Mouse (Mus musculus) right cerebral cortex, postnatal 10 days (tissue): Measurements from ENCODE around the gene Fuca1.
"Not testable (repeated sequence)": the region's sequence is repeated elsewhere in the genome, so short reads cannot be mapped to it uniquely, and the experiment has no call there.

Experiments used
- DNase-seq, 2 experiments: peaks; one replicate each; pipeline ENCODE4 v3.0.0; 2021; ENCODE audit warnings: low spot score in 2 of 2

Fuca1 gene

GRCm38 (mm10) chr4:135924418-135924817 lies 3.9 kb downstream of the Fuca1 start:
- no peak for DNase-seq

DNA sequence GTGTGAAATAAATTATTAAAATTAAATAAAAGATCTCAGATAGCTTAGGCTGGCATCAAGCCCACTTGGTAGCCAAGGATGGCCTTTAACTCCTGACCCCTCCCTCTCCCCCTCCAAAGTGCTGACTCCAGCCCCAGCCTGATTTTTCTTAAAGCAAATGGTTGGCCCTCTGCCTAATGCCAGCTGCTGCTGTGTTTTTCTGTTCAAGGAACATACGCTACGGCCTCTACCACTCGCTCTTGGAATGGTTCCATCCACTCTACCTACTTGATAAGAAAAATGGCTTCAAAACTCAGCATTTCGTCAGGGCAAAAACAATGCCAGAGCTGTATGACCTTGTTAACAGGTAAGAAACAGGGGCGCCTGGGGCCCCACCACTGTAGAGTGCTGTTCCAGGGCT lies 4.8 kb downstream of the Fuca1 start:
- DNase-seq: no peak

DNA sequence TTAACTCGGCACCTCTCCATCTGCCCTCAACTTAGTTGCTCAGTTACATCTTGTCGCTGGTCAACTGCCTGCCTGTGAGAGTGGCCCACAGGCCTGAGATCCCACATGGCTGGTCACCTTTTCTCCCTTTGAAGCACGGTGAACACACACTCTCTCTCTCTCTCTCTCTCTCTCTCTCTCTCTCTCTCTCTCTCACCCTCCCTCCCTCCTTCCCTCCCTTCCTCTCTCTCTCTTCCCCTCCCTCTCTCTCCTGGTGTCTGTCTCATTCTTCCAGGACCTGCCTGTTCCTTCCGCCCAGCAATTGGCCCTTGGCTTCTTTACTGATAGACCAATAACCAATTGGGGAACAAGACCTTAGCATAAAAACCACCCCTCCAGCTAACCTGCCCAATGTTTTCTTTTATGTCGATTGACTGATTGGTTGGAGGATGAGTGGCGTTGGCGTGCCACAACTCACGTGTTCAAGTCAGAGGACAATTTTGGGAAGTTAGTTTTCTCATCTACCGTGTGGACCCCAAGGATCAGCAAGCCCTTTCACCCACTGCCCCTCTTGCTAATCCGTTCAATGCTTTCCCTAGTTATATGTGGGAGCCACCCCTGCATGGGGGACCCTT lies 5.8 kb downstream of the Fuca1 start:
- DNase-seq: no peak

DNA sequence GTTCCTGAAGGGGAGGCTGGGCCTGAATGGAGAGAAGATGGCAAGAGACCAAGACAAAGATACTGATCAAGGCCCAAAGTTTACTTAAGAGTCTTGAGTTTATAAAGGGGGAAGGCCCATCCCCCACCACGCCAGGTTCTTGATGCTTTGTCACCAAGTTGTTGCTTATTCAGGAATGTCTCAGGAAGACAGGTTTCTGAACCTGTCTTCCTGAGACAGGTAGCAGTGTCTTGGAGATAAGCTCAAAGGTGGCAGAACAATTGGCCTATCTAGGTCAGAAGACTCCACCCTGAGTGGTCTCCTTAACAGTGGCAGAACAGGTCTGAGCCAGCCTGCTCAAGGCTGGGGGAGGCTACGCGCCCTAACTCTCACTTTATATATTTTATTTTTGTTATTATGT lies 6.3 kb downstream of the Fuca1 start:
- DNase-seq: no peak

DNA sequence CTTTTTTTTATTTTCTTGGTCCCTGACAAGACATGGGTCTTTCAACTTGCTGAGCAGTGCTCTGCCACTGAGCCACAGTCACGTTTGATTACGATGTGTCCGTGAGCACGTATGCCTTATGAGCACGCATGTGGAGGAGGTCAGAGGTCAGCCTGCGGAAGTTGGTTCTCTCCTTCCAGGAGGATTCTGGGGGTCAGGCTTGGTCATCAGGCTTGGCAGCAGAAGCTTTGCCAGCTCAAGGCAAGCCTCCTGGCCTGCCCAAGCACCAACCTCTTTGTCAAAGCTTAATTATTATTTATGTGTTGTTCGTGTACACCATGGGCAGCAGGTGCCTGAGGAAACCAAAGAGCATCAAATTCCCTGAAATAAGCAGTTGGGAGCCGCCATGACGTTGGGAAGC lies 7.8 kb downstream of the Fuca1 start:
- DNase-seq: no peak

DNA sequence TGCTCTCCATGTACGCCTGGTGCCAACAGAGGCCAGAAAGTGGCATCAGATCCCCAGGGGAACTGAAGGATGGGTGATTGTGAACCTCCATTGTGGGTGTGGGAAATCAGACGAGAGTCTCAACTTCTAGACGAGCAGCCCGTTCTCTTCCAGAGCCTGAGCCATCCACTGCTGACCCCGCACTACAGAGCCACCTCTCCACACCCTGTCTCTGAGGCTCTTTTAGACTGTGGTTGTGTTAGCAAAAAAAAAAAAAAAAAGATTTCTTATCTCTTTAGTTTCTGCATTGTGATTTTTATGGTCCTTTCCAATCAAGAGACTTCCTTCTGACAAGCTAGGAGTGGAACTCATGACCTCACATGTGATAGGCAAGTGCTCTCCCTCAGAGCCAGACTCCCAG lies 8.9 kb downstream of the Fuca1 start:
- DNase-seq: no peak

DNA sequence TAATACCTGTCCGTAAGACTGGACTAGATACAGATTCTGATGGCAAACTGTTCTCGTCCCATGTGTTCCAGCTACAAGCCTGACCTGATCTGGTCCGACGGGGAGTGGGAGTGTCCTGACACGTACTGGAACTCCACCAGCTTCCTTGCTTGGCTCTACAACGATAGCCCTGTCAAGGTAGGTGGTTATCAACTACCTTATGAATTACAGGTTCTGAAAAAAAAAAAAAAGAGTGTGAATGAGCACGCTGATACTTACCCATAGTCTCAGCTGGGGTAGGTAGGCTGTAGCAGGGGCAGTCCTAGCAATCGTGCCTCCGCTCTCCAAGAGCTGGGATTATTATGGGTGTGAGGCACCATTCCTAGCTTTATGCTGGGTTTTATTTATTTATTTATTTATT lies 9.3 kb downstream of the Fuca1 start:
- DNase-seq: no peak

- DNase-seq: no peak
Observed at GRCm38 (mm10) chr4:135930239-135930638, 9.7 kb downstream of the Fuca1 start.

- DNase-seq: no peak
Observed at GRCm38 (mm10) chr4:135931832-135932231, 11.3 kb downstream of the Fuca1 start.

- no peak for DNase-seq
Observed at GRCm38 (mm10) chr4:135934708-135935500, 14.4 kb downstream of the Fuca1 start.

DNA sequence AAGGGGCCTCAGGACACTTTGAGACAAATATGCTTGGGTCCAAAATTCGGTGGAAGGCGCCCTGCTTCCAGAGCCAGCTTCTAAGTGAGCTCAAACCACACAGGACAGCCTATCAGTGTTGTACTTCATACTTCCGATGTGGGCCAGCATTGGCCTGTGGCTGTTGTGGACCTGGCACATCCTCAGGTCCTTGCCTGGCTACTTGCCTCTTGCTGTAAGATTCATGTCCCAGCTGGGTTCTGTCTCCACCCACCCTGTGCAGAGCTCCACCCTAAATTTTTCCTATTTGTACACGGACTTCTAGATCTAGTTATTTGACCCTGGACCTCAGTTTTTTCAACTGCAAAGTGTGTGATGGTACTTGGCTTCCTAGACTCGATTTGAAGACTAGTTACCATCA lies 15.0 kb downstream of the Fuca1 start:
- peak in 1 of 2 experiments; percentile 19 for DNase-seq

- DNase-seq: no peak
Observed at GRCm38 (mm10) chr4:135938858-135939257, 18.3 kb downstream of the Fuca1 start.

DNA sequence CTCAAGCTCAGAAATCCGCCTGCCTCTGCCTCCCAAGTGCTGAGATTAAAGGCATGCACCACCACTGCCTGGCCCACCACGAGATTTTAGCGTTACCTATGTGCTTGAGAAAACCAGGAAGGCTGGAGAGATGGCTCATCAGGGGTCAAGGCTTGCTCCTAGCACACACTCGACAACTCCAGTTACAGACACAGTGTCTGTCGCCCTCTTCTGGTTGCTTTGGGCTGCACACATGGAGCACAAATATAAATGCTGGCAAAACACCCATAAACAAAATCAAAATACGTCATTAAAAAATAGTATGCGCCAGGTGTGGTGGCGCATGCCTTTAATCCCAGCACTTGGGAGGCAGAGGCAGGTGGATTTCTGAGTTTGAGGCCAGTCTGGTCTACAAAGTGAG lies 20.5 kb downstream of the Fuca1 start:
- not testable (repeated sequence) for DNase-seq

DNA sequence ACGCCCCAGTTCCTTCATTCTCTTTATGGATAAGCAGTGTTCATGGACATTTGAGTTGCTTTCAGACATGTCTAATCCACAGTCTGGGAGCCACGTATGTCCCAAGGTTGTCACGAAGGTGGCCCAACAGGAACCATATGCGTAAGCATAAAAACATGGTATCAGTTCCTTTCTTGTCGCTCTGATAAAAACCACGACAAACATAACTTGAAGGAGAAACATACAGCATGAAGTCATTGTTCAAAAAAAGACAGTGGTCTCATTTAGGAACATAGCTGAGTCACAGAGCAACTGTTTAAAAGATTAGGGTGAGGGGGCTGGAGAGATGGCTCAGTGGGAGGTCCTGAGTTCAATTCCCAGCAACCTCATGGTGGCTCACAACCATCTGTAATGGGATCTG lies 21.7 kb downstream of the Fuca1 start:
- no peak for DNase-seq

DNA sequence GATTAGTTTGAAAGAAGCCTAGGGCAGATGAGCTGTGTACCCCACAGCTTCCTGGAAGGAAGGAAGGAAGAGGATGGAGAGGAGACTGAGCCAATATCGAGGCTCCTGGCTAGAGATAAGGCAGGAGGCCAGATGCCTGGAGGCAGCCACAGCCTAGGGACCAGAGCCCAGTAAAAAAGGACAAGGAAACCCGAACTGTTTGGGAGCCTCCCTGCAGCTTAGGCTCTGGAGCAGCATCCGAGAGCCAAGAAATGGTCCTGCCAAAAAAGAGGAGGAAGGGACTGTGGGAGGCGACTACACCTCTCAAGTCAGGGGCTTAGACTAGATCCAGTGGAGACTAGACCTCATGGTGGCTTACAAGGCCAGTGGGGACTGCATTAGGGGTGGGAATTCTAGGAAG lies 22.9 kb downstream of the Fuca1 start:
- no peak for DNase-seq

DNA sequence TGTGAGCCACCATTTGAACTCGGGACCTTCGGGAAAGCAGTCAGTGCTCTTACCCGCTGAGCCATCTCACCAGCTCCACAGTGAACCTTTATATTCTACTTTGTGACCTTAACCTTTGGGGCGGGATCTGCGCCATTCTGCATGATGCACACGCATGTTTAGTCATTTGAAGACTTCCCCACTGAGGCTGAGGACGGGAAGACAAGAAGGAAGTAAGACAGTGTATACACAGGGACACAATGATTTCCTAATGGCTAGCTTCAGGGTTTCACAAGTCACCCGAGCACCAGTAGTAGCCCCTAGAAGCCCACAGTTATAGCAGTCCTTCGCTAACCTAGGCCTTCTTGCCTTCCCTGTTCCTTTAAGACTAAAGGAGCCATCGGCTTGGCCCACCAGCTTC lies 25.2 kb downstream of the Fuca1 start:
- no peak for DNase-seq

DNA sequence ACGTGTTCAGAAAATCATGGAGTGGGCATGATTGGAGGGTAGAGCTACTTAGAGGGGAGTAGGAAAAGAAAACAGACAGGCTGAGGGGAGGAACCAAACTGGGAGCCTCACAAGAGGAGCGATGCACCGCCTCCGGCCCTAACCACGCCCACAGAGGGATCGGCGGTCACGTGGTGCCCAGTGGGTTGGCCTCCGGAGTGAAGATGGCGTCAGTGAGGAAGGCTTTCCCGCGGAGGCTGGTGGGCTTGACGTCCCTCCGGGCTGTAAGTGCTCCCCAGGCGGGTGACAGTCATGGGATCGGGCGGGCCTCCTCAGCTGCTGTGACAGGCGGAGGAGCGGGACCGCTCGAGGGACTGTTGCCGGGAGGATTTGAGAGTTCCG lies 25.7 kb downstream of the Fuca1 start, which contains the start of gene Hmgcl:
Gene Hmgcl, plus strand, starts transcription at position 171 of the 381 bp plus-strand sequence.
- DNase-seq: peak; percentile 97

DNA sequence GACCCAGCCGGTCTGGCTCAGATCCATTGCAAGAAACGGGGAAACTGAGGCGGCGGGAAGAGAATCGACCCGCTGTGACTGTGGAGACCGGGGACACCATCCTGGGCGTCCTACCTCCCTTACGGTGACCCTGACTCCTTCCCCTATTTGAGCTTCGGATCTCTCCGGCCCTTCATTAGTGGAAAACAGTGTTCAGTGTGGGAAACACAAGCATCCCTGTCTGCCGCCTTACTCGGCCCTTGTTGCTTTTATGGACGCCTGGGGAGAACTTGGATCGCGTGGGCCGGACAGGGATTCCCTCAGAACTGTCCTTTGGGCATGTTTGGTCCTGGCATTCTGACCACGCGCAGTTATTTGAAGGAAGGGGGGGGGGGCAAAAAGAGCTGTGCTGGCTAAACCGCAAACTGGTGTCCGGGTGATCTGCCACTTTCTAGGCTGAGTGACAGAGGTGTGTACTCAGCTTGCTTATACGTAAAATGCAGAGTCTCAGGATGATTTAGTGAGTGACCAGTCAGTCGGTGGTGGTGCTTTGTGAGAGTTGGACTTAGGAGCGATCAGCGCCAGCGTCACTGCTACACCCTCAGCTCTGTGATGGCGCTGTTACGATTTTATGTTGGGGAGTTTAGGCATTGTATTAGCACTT lies 26.2 kb downstream of the Fuca1 start:
- DNase-seq: no peak

- DNase-seq: no peak
Observed at GRCm38 (mm10) chr4:135948142-135948541, 27.6 kb downstream of the Fuca1 start.

DNA sequence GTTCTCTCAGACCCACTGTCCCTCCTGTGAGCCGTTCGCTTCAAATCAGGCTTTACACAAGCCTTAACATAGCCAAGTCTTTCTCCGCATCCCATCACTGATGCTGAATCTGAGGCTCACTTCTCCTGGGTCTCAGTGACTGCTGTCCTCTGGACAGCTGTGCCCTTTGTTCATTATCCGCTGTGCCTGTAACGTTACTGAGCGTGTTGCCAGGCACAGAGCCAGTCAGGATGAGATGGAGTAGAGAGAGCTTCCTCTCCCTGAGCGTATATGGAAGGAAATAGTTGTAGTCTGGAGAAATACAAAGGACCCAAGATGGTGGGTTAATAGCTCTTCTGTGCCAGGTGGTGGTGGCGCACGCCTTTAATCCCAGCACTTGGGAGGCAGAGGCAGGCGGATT lies 28.9 kb downstream of the Fuca1 start:
- DNase-seq: no peak

- peak in 1 of 2 experiments; percentile 32 for DNase-seq
Observed at GRCm38 (mm10) chr4:135949911-135950310, 29.4 kb downstream of the Fuca1 start.

DNA sequence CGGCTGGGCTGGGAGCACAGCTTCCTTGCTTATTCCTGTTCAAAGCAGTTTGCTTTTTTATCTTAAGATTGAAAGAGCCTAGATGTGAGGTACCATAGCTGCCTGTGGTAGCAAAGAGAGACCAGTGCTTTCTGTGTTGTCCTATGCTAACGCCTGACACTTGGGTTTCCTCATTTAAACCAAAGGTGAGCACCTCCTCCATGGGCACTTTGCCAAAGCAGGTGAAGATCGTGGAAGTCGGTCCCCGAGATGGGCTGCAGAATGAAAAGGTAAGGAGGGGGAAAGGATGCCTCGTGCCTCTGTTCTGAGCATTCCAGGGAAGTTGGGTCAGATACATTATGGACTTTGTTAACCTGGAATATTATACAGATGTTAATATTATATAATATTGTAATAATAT lies 29.8 kb downstream of the Fuca1 start:
- no peak for DNase-seq

DNA sequence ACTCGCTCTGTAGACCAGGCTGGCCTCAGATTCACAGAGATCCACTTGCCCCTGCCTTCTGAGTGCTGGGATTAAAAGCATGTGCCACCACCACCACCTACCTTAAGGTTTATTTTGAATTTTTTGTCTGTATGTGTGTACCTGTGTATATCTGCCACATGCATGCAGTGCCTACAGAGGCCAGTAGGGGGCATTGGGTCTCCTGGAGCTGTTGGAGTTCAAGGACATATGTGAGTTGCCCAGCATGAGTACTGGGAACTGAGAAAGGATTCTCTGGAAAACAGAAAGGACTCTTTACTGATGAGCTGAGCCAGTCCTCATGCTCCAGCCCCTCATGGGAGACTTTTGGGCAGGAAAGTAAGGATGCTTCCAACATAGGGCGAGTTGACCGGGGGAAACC lies 31.0 kb downstream of the Fuca1 start:
- no peak for DNase-seq
